Mouse (Mus musculus): ENCODE results near the gene Gm7861. TPM values are rescaled to one million over a fixed set of nuclear protein-coding genes. Genes with fewer than 3 reads are reported as not detected.
"Not testable (repeated sequence)": the region's sequence is repeated elsewhere in the genome, so short reads cannot be mapped to it uniquely, and the experiment has no call there.

Gm7861 gene
- polyA plus RNA-seq (2015; fragmentation: Nextera tagmentation; extraction: Ambion mirVana): not detected in 2 replicates

GRCm38 (mm10) chr8:21594408-21594807 is at the start of gene Gm7861:
Gm7861 (minus strand) TSS chr8:21594508.
- H3K27me3 ChIP-seq (replicated peaks; ENCODE audit: control insufficient read depth, insufficient read depth, low read length); ATAC-seq; H3K4me1 ChIP-seq (replicated peaks; ENCODE audit: control insufficient read depth, insufficient read depth, low read length); H3K9me3 ChIP-seq (ENCODE audit: control insufficient read depth, low read length); H3K27ac ChIP-seq (ENCODE audit: low read length); H3K4me2 ChIP-seq (ENCODE audit: low read length); H3K36me3 ChIP-seq (ENCODE audit: control insufficient read depth, insufficient read depth); H3K4me3 ChIP-seq (replicated peaks; ENCODE audit: low read length); H3K9ac ChIP-seq (replicated peaks; ENCODE audit: low read depth, low read length): not testable (repeated sequence)
- WGBS: no CpG with 5 or more reads among the region's 1 CpGs

- H3K9ac ChIP-seq (replicated peaks; ENCODE audit: low read depth, low read length); H3K9me3 ChIP-seq (ENCODE audit: control insufficient read depth, low read length); H3K4me2 ChIP-seq (ENCODE audit: low read length); H3K4me1 ChIP-seq (replicated peaks; ENCODE audit: control insufficient read depth, insufficient read depth, low read length); H3K27me3 ChIP-seq (replicated peaks; ENCODE audit: control insufficient read depth, insufficient read depth, low read length); H3K27ac ChIP-seq (ENCODE audit: low read length); ATAC-seq; H3K36me3 ChIP-seq (ENCODE audit: control insufficient read depth, insufficient read depth); H3K4me3 ChIP-seq (replicated peaks; ENCODE audit: low read length): not testable (repeated sequence)
- WGBS: no CpG with 5 or more reads among the region's 1 CpGs
Observed at GRCm38 (mm10) chr8:21617883-21618282, 23.6 kb upstream of the Gm7861 start, which contains the start of gene Defa26. Defa26 (plus strand) TSS chr8:21618183.

DNA sequence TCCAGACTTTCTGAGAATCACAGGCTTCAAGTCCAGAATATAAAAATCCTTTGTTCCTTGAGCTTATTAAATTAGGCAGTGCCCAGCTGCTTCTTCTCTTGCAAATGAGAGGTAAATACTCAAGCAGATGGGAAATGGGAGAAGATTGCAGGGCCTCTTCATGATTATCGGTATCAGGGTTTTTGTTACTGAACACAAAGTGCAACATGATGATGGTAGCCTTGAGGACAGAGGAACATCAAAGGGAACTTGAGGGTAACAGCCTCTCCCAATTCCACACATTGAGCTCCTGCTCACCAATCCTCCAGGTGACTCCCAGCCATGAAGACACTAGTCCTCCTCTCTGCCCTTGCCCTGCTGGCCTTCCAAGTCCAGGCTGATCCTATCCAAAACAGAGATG is 11.6 kb downstream of the Gm7861 start, which contains the start of gene Defa28:
Gene Defa28 (plus strand): TSS at position 301 of the 400 bp plus-strand sequence.
- not testable (repeated sequence) for H3K4me2 ChIP-seq (ENCODE audit: low read length); H3K27ac ChIP-seq (ENCODE audit: low read length); H3K9ac ChIP-seq (replicated peaks; ENCODE audit: low read depth, low read length); ATAC-seq; H3K27me3 ChIP-seq (replicated peaks; ENCODE audit: control insufficient read depth, insufficient read depth, low read length); H3K4me1 ChIP-seq (replicated peaks; ENCODE audit: control insufficient read depth, insufficient read depth, low read length); H3K4me3 ChIP-seq (replicated peaks; ENCODE audit: low read length); H3K36me3 ChIP-seq (ENCODE audit: control insufficient read depth, insufficient read depth); H3K9me3 ChIP-seq (ENCODE audit: control insufficient read depth, low read length)
- no CpG with 5 or more reads among the region's 1 CpGs for WGBS

DNA sequence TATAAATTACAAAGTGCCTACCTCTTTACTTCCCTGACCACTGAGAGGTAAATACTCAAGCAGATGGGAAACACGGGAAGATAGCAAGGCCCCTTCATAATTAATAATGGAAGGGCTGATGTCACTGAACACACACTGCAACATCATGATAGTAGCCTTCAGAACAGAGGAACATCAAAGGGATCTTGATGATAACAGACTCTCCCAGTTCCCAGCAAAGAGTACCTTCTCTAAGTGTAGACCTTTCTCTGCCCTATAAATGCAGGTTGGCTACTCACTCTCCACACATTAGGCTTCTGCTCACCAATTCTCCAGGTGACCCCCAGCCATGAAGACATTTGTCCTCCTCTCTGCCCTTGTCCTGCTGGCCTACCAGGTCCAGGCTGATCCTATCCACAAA is 29.2 kb downstream of the Gm7861 start, which contains the start of gene Defa37:
Gene Defa37 (plus strand): TSS at position 301 of the 400 bp plus-strand sequence.
- H3K27ac ChIP-seq (ENCODE audit: low read length); H3K36me3 ChIP-seq (ENCODE audit: control insufficient read depth, insufficient read depth); ATAC-seq; H3K4me2 ChIP-seq (ENCODE audit: low read length); H3K27me3 ChIP-seq (replicated peaks; ENCODE audit: control insufficient read depth, insufficient read depth, low read length); H3K4me3 ChIP-seq (replicated peaks; ENCODE audit: low read length); H3K9me3 ChIP-seq (ENCODE audit: control insufficient read depth, low read length); H3K4me1 ChIP-seq (replicated peaks; ENCODE audit: control insufficient read depth, insufficient read depth, low read length); H3K9ac ChIP-seq (replicated peaks; ENCODE audit: low read depth, low read length): not testable (repeated sequence)
- no CpG with 5 or more reads among the region's 1 CpGs for WGBS

Other genes with a start within 250 kb of the Gm7861 start
- gene Defa2, start 216.0 kb downstream of the Gm7861 start, polyA plus RNA-seq (2015; fragmentation: Nextera tagmentation; extraction: Ambion mirVana): not detected in 2 replicates
- gene Defa33, start 202.7 kb downstream of the Gm7861 start, polyA plus RNA-seq (2015; fragmentation: Nextera tagmentation; extraction: Ambion mirVana): not detected in 2 replicates
- gene Defa36, start 167.1 kb downstream of the Gm7861 start, polyA plus RNA-seq (2015; fragmentation: Nextera tagmentation; extraction: Ambion mirVana): not detected in 2 replicates
- gene Gm7849, start 137.9 kb downstream of the Gm7861 start, polyA plus RNA-seq (2015; fragmentation: Nextera tagmentation; extraction: Ambion mirVana): not detected in 2 replicates
- not detected in 2 replicates for gene Defa20, start 85.2 kb downstream of the Gm7861 start, polyA plus RNA-seq (2015; fragmentation: Nextera tagmentation; extraction: Ambion mirVana)
- gene Defa32, start 65.5 kb downstream of the Gm7861 start, polyA plus RNA-seq (2015; fragmentation: Nextera tagmentation; extraction: Ambion mirVana): not detected in 2 replicates
- gene Defa37, start 29.1 kb downstream of the Gm7861 start, polyA plus RNA-seq (2015; fragmentation: Nextera tagmentation; extraction: Ambion mirVana): not detected in 2 replicates
- gene Defa28, start 11.5 kb downstream of the Gm7861 start, polyA plus RNA-seq (2015; fragmentation: Nextera tagmentation; extraction: Ambion mirVana): not detected in 2 replicates
- not detected in 2 replicates for gene Defa26, start 23.7 kb upstream of the Gm7861 start, polyA plus RNA-seq (2015; fragmentation: Nextera tagmentation; extraction: Ambion mirVana)
- gene Defa17, start 61.3 kb upstream of the Gm7861 start, polyA plus RNA-seq (2015; fragmentation: Nextera tagmentation; extraction: Ambion mirVana): not detected in 2 replicates
- gene Defa34, start 71.3 kb upstream of the Gm7861 start, polyA plus RNA-seq (2015; fragmentation: Nextera tagmentation; extraction: Ambion mirVana): not detected in 2 replicates
- not detected in 2 replicates for gene AY761184, start 109.1 kb upstream of the Gm7861 start, polyA plus RNA-seq (2015; fragmentation: Nextera tagmentation; extraction: Ambion mirVana)
- not detected in 2 replicates for gene Defa24, start 140.0 kb upstream of the Gm7861 start, polyA plus RNA-seq (2015; fragmentation: Nextera tagmentation; extraction: Ambion mirVana)
- gene Defb50, start 229.0 kb upstream of the Gm7861 start, polyA plus RNA-seq (2015; fragmentation: Nextera tagmentation; extraction: Ambion mirVana): not detected in 2 replicates
- gene Defb2, start 245.4 kb upstream of the Gm7861 start, polyA plus RNA-seq (2015; fragmentation: Nextera tagmentation; extraction: Ambion mirVana): not detected in 2 replicates

All from forebrain, embryonic 16.5 days (tissue).